Mouse (Mus musculus) T-cell, adult 2 months (primary cell): Measurements from ENCODE around the gene 1810009J06Rik.
"Not testable (repeated sequence)": the region's sequence is repeated elsewhere in the genome, so short reads cannot be mapped to it uniquely, and the experiment has no call there.

ENCODE experiments used
- DNase-seq: peaks from one replicate; pipeline ENCODE4 v3.0.0; 2022; ENCODE audit warnings: low spot score

1810009J06Rik gene

GRCm38 (mm10) chr6:40964454-40964853, at the start of gene 1810009J06Rik:
1810009J06Rik (plus strand) TSS chr6:40964754.
- not testable (repeated sequence) for DNase-seq

- DNase-seq: no peak
Observed at GRCm38 (mm10) chr6:40919954-40920353, 44.6 kb upstream of the 1810009J06Rik start.

- no peak for DNase-seq
Observed at GRCm38 (mm10) chr6:40940457-40940856, 24.1 kb upstream of the 1810009J06Rik start, which contains the start of gene 1700074P13Rik. 1700074P13Rik (minus strand) TSS chr6:40940557.

DNA sequence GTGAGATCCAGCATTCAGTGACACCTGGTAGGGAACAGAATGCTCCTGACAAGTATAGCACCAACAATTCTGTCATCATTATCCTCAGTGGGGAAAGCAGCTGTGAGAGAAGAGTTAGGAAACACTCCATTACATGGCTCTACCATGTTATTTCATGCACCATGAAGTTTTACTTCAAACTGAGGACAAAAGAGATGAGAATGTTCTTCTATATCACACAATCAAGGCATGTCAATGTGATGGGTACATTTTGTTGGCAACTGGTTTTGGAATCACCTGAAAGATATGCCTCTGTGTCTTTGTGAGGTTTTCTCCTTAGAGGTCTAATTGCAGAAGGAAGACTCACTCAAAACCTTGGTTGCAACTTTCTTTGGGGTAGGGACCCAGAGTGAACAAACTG, 12.8 kb upstream of the 1810009J06Rik start, which contains the start of gene Gm4744:
Gene Gm4744, minus strand, starts transcription at position 101 of the 400 bp plus-strand sequence.
- no peak for DNase-seq

GRCm38 (mm10) chr6:40953716-40954115, 10.8 kb upstream of the 1810009J06Rik start:
- DNase-seq: no peak

- DNase-seq: not testable (repeated sequence)
Observed at GRCm38 (mm10) chr6:40999379-40999778, 34.8 kb downstream of the 1810009J06Rik start, which contains the start of gene Gm2663. Gm2663 (minus strand) TSS chr6:40999479.

DNA sequence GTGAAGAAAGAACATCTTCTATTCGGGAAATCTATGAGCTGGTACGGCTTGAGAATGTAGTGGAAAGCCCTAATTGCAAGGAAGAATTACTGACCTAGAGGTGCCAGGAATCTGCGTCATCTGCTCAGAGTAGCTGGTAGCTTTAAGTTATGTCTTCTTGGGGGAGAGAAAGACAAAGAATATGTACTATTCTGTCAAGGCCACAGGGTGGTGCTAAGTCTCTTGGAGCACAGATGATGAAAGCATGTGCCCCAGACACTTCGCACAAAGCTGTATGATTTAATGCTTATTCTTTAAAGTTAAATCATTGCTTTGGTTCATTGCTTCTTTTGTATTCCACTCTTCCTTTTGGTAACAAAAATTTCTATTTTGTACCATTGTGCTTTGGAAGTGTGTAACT, 50.5 kb downstream of the 1810009J06Rik start:
- DNase-seq: no peak
